Mouse (Mus musculus) testis, adult 2 months (tissue): Measurements from ENCODE around the gene Slc19a1.

Source experiments
- CTCF ChIP-seq: fragments of 200-500 bp; IDR thresholded peaks from 2 replicates; pipeline ENCODE4 v1.5.1; 2012; ENCODE audit warnings: low read depth, mild to moderate bottlenecking, inconsistent platforms, low read length, moderate library complexity; ENCODE audit not compliant: control insufficient read depth, insufficient read depth, insufficient replicate concordance
- POLR2A ChIP-seq: fragments of 200-500 bp; IDR thresholded peaks from 2 replicates; pipeline ENCODE4 v1.6.1; 2012; ENCODE audit warnings: low read depth, mild to moderate bottlenecking, inconsistent platforms, low read length, moderate library complexity; ENCODE audit not compliant: control insufficient read depth

GRCm38 (mm10) chr10:77016499-77016898 is 15.5 kb upstream of the Slc19a1 start:
- no peak for TF ChIP-seq CTCF
- no peak for TF ChIP-seq POLR2A
